Mouse (Mus musculus) embryonic facial prominence, embryonic 11.5 days (tissue): ENCODE results near the gene Retreg1. TPM values are rescaled to one million over a fixed set of nuclear protein-coding genes. Genes with fewer than 3 reads are reported as not detected.

Source experiments
- ATAC-seq: fragments of 200-750 bp; cut with Nextera tagmentation; replicated peaks from 2 replicates; pipeline ENCODE4 v1.8.0; 2017; ENCODE audit warnings: low read depth; ENCODE audit not compliant: insufficient number of reproducible peaks, low FRiP score, low TSS enrichment
- DNase-seq: peaks from one replicate; pipeline ENCODE4 v3.0.0-alpha.2; 2015; ENCODE audit warnings: low spot score
- H3K27ac ChIP-seq: fragments of 300-500 bp; sonication (generic); replicated peaks from 2 replicates; pipeline ENCODE4 v1.5.1; 2014; ENCODE audit warnings: mild to moderate bottlenecking, low read depth, low read length, control low read depth
- H3K27me3 ChIP-seq: fragments of 300-500 bp; sonication (generic); 2 replicates; pipeline ENCODE4 v1.6.1; 2014; ENCODE audit warnings: mild to moderate bottlenecking, low read length, moderate library complexity, mixed read lengths; ENCODE audit not compliant: control insufficient read depth, insufficient read depth
- H3K36me3 ChIP-seq: fragments of 300-500 bp; sonication (generic); replicated peaks from 2 replicates; pipeline ENCODE4 v1.6.1; 2014; ENCODE audit warnings: low read depth, mild to moderate bottlenecking, low read length, moderate library complexity, mixed read lengths; ENCODE audit not compliant: control insufficient read depth, insufficient read depth
- H3K4me1 ChIP-seq: fragments of 300-500 bp; sonication (generic); 2 replicates; pipeline ENCODE4 v1.6.1; 2014; ENCODE audit warnings: low read length, mixed read lengths; ENCODE audit not compliant: control insufficient read depth, insufficient read depth
- H3K4me2 ChIP-seq: fragments of 300-500 bp; sonication (generic); 2 replicates; pipeline ENCODE4 v1.6.1; 2014; ENCODE audit warnings: low read depth, mild to moderate bottlenecking, control low read depth, low read length, moderate library complexity
- H3K4me3 ChIP-seq: fragments of 300-500 bp; sonication (generic); 2 replicates; pipeline ENCODE4 v1.5.1; 2014; ENCODE audit warnings: low read depth, low read length, control low read depth
- H3K9ac ChIP-seq: fragments of 300-500 bp; sonication (generic); replicated peaks from 2 replicates; pipeline ENCODE4 v1.6.1; 2014; ENCODE audit warnings: mild to moderate bottlenecking, control low read depth, low read length
- H3K9me3 ChIP-seq: fragments of 300-500 bp; sonication (generic); replicated peaks from 2 replicates; pipeline ENCODE4 v1.6.1; 2016; ENCODE audit warnings: mild to moderate bottlenecking, low read length, inconsistent platforms, mixed read lengths; ENCODE audit not compliant: control insufficient read depth
- WGBS: fragments of 180-500 bp; shearing (Covaris S2); extraction: QIAGEN DNeasy Blood & Tissue Kit; methylation state at CpG from one replicate; pipeline ENCODE4 v1.1.7; 2014; 5-methylcytosine and 5-hydroxymethylcytosine counted together
- polyA plus RNA-seq: library from polyadenylated mRNA; unstranded; fragments of >200 nt; fragmentation: Nextera tagmentation; extraction: Ambion mirVana; gene quantifications from 2 replicates; pipeline ENCODE4 v1.2.1, GENCODE M21; 2014

The Retreg1 gene
- polyA plus RNA-seq, 1 experiment from 2014 or later, result 5.1 TPM

- no peak for ATAC-seq
- Histone ChIP-seq H3K4me3 (no peak overlapping the region), H3K4me2 (no peak overlapping the region), H3K27me3 (no peaks in the 10 kb centered on the region), H3K4me1 (no peaks in the 10 kb centered on the region), H3K27ac (no peak overlapping the region), H3K36me3 (no peaks in the 10 kb centered on the region), H3K9me3 (no peaks in the 10 kb centered on the region), H3K9ac (no peak overlapping the region)
- no peak for DNase-seq
- WGBS, result 87% methylated on average over 15 of the region's 15 CpGs
These were observed 100.6 kb downstream of the Retreg1 start for GRCm38 (mm10) chr15:25943386-25944137.

DNA sequence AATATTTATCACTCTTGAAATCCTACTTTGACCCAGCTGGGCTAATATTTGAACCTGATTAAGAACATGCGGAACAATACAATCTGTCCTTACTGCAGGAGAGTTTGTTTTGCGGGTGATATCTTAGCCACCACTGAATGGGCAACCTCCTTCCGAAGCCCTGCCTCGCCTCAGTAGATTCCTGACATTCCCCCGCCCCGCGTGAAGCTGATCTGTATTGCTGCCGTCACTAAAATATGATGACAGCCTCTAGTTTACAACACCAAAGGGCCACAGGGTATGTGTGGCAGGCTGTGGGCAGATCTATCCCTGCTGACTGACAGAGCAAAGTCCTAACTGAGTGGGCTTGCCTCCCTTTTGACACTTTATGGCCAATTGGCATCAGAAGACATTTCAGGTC lies 102.2 kb downstream of the Retreg1 start:
- DNase-seq, result no peak
- Histone ChIP-seq H3K9me3 (no peaks in the 10 kb centered on the region), H3K27ac (no peak overlapping the region), H3K4me2 (no peak overlapping the region), H3K27me3 (no peaks in the 10 kb centered on the region), H3K9ac (no peak overlapping the region), H3K4me3 (no peak overlapping the region), H3K4me1 (no peaks in the 10 kb centered on the region), H3K36me3 (no peaks in the 10 kb centered on the region)
- WGBS, result 82% methylated on average over 8 of the region's 8 CpGs
- ATAC-seq, result no peak

GRCm38 (mm10) chr15:25946482-25946881 lies 103.5 kb downstream of the Retreg1 start:
- Histone ChIP-seq H3K4me2 (no peak overlapping the region), H3K9ac (no peak overlapping the region), H3K4me3 (no peak overlapping the region), H3K9me3 (no peaks in the 10 kb centered on the region), H3K4me1 (no peaks in the 10 kb centered on the region), H3K27me3 (no peaks in the 10 kb centered on the region), H3K27ac (no peak overlapping the region), H3K36me3 (no peaks in the 10 kb centered on the region)
- ATAC-seq (no peak), DNase-seq (no peak)
- 86% methylated on average over 7 of the region's 7 CpGs for WGBS

DNA sequence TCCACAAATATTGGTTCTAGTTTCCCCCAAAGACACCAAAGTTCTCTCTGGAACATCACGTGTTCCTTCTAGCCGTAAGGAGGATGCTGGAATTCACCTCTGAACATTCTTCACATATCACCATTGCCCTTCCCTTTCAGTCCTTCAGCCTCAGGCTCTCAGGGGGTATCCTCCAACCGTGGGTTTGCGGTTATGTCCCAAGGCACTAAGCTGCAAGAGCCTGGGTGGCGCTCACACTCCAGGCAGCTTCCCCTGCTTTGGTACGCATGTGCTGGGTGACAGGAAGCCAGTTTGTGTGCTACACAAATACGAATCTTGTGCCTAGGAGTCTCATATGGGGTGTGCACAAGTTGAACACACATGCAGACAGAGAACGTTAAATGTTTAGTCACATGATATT lies 104.4 kb downstream of the Retreg1 start:
- ATAC-seq (no peak), DNase-seq (no peak)
- Histone ChIP-seq H3K9me3 (no peaks in the 10 kb centered on the region), H3K4me2 (no peak overlapping the region), H3K27me3 (no peaks in the 10 kb centered on the region), H3K9ac (no peak overlapping the region), H3K4me3 (no peak overlapping the region), H3K4me1 (no peaks in the 10 kb centered on the region), H3K36me3 (no peaks in the 10 kb centered on the region), H3K27ac (no peak overlapping the region)
- 74% methylated on average over 8 of the region's 8 CpGs for WGBS

GRCm38 (mm10) chr15:25948257-25949223 lies 105.6 kb downstream of the Retreg1 start:
- H3K9me3 ChIP-seq, result no peaks in the 10 kb centered on the region
- H3K4me1 ChIP-seq, result no peaks in the 10 kb centered on the region
- H3K4me2 ChIP-seq, result no peak overlapping the region
- no peak overlapping the region for H3K4me3 ChIP-seq
- no peak overlapping the region for H3K27ac ChIP-seq
- H3K9ac ChIP-seq, result no peak overlapping the region
- ATAC-seq, result no peak; the same call in 1 of the 2 replicates
- no peaks in the 10 kb centered on the region for H3K27me3 ChIP-seq
- 81% methylated on average over 26 of the region's 26 CpGs for WGBS
- DNase-seq, result no peak
- no peaks in the 10 kb centered on the region for H3K36me3 ChIP-seq

GRCm38 (mm10) chr15:25949696-25950095 lies 106.7 kb downstream of the Retreg1 start:
- Histone ChIP-seq H3K4me3 (no peak overlapping the region), H3K36me3 (no peaks in the 10 kb centered on the region), H3K27ac (no peak overlapping the region), H3K27me3 (no peaks in the 10 kb centered on the region), H3K4me2 (no peak overlapping the region), H3K4me1 (no peaks in the 10 kb centered on the region), H3K9me3 (no peaks in the 10 kb centered on the region), H3K9ac (no peak overlapping the region)
- ATAC-seq, result no peak
- no peak for DNase-seq
- WGBS, result 86% methylated on average over 9 of the region's 9 CpGs

DNA sequence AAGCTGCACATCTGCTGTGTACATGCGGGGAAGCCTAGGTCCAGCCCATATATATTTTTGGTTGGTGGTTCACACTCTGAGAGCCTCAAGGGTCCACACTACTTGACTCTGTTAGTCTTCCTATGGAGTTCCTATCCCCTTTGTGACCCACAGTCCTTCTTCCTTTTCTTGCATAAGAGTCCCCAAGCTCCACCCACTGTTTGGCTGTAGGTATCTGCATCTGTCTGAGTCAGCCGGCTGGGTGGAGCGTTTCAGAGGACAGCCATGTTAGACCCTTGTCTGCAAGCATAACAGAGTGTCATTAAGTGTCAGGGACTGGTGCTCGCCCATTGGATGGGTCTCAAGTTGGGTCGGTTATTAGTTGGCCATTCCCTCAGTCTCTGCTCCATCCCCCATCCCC lies 107.6 kb downstream of the Retreg1 start:
- no peak overlapping the region for H3K9ac ChIP-seq
- H3K4me3 ChIP-seq, result no peak overlapping the region
- DNase-seq, result no peak
- WGBS, result 86% methylated on average over 5 of the region's 5 CpGs
- H3K27ac ChIP-seq, result no peak overlapping the region
- no peaks in the 10 kb centered on the region for H3K27me3 ChIP-seq
- no peaks in the 10 kb centered on the region for H3K36me3 ChIP-seq
- H3K4me2 ChIP-seq, result no peak overlapping the region
- no peak for ATAC-seq
- H3K4me1 ChIP-seq, result no peaks in the 10 kb centered on the region
- no peaks in the 10 kb centered on the region for H3K9me3 ChIP-seq

DNA sequence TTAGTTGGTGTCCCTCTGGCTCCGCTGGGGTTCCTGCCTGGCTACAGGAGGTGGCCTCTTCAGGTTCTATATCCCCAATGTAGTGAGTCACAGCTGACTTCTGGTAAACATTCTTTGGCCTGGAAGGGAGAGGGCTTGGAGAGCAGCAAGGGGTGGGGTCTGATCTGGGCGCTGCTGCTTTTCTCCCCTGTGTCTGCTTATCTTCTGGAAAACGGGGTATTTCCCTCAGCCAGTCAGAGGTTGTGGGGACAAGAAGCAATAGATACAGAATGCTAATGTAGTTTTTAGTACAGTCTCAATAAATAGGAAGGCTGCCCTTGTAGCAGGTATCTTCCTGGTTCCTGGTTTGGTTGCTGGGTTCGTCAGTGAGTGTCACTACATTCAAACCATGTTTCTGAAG lies 108.1 kb downstream of the Retreg1 start:
- 73% methylated on average over 4 of the region's 4 CpGs for WGBS
- Histone ChIP-seq H3K4me3 (no peak overlapping the region), H3K27ac (no peak overlapping the region), H3K9ac (no peak overlapping the region), H3K4me2 (no peak overlapping the region), H3K4me1 (no peaks in the 10 kb centered on the region), H3K9me3 (no peaks in the 10 kb centered on the region), H3K27me3 (no peaks in the 10 kb centered on the region), H3K36me3 (no peaks in the 10 kb centered on the region)
- DNase-seq (no peak), ATAC-seq (no peak)
